Mouse (Mus musculus) ZHBTc4 (cell line): ENCODE measurements around the gene Cspg5.

Source experiments
- DNase-seq: peaks from one replicate; pipeline ENCODE4 v3.0.0-alpha.2; 2011; ENCODE audit warnings: low read depth, low spot score

Cspg5 gene

DNA sequence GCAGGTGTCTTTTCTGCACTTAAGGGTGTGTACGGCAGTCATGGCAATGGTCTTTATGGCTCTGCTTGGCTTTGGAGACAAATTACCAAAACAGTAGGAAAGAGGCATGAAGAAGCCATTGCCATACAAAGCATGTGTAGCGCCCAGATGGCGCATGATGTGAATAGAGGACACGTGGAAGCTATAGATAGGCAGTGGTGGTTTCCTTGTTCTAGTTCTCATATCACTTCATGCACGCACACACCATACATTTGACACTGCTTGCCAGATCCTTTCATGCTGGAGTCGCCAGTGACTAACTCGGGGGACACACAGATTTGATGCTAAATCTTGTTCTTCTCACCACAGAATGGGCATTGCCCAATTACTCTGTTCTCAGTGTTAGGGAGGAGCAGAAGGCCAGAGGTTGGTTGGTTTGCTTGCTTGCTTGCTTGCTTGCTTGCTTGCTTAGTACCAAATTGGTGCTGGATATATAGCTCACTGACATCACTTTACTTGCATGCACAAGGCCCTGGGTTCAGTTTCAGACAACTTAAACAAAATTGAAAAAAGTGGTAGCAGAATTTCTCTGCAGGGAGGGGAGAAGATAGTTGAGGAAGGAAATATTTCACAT is at the start of gene Cspg5:
Gene Cspg5 (plus strand): TSS at position 563 of the 613 bp plus-strand sequence.
- DNase-seq = no peak

DNA sequence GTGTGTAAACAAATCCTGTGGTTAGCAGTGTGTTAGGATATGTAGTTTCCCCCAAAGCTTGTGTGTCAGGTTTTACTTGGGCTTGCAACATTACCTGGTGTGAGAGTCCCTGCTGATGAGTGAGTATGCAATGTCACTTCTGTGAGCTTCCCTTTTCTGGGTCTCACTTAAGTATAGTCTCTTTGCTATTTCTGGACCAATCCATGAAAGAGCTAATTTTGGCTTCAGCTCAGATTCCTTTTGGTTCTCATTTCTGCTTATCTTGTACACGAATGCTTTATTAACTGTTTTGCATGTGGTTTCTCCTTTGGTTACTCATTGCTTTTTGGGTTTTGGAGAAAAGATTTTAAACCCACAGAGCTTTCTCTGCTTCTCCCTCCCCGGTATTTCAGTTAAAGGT is 43.7 kb upstream of the Cspg5 start:
- no peak for DNase-seq

DNA sequence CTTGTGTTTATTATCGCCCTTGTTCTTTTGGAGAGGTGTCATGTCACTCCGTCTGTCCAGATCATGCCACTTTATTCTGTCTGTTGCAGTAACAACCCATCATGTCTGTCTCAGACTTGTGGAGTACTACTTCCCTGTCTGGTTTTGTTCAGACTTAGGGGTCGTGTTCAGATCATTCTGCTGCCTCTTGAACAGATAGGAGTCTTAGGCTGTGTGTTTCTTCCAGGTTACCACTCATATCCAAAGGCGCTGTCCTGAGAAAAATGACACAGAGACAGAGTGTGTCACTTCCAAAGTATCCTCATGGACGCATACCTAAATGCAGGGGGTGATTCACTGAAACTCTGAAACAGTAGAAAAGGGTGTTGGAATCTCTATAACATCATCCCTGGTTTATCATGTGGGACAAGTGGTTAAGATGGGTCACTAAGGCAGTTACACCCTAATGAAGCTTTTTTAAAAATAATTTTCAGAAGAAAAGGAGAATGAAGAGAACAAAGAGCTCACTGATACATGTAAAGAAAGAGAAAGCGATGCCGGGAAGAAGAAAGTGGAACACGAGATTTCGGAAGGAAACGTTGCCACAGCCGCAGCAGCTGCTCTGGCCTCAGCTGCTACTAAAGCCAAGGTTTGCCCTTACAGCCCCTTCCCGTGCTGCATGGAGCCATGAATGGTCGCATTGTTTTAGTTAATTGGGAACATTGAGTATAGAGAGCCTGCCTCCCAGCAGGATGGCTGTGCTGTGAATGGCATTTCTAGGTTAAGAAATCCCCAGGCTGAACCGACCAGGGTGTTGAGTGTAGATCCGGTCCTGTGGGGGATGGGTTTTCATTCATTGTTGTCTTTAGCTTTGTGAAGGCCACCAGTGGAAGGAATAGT is 37.8 kb upstream of the Cspg5 start:
- peak; percentile 92 for DNase-seq

DNA sequence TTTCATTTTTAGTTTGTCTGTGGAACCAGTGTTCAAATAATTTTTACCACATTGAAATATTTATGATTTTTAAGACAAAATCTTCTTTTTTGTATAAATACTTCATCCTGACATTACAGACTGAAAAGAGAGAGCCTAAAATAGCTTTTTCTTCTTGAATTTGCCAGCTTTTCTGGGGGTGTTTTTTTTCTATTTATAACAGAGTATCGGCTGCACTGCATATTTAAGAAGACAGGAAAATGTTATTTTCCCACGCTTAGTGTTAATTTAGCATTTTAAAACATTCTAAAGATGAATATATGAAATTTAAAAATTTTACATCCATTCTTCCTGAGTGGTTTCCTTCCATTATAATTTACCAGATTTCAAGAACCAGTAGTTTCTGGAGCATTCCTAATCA is 37.1 kb upstream of the Cspg5 start:
- no peak for DNase-seq

DNA sequence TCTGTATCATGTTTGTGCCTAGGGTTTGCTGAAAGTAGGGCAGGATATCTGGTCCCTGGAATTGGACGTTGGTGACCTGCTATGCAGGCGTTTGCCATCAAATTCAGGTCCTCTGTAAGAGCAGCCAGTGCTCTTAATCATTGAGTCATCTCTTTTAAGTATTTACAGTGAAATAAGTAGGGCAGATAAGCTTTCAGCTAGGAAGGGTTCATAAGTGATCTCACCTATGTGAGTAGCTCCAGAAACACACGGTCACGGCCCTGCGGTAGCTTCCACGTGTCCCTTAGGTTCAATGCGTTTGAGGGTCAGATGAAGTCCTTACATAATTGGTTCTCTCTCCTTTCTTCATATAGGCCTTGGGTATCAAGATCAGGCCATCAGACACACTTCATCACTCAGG is 35.3 kb upstream of the Cspg5 start:
- no peak for DNase-seq

DNA sequence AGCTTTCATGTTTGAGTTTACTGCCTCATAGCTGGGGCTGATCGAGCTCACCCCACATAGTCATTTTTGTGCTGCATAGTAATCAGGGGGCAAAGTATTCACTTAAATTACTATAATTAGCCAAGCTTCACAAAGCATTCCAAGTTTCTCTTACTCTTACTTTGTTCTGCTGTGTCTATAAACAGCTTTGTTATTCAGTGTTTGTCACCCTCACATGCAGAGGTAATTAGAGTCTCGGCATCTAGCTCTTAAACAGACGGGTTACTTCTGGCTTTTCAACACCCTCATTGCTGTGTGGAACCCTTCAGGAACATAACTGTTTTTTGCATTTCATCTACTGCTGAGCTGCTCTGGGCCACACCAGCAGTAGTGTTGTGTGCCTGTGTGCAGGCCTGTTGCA is 34.6 kb upstream of the Cspg5 start:
- no peak for DNase-seq

DNA sequence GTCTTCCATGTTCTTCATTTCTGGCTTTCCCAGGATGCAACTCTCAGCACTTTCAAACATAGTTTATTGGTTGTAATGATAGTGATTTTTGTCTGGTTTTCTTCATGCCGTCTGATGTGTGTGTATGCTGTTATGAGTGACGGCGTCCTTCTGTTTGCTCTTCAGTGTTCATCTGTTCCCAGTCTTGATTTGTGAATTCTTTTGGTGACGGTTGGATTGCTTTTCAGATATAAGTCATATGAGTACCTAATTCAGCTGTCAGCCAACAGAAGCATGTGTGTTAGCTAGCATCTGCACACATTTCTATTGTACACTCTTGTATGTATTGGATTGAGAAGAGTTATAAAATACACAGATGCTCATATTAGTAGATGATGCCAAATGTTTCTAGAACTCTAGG is 19.3 kb upstream of the Cspg5 start:
- no peak for DNase-seq

DNA sequence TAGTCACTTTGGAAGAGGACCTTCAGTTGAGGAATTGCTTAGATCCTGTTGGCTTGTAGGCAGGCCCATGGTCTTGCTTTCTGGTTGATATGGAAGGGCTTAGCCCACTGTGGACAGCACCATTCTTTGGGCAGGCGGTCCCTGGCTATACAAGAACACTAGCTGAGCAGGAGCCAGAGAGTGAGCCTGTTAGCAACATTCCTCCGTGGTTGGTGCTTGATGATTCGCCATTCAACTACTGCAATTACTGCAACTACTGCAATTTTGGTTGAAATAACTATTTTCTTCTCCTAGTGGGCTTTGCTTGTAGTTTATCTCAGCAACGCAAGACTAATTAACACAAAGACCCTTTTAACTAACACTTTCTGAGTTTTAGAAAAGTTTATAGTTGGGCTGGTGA is 17.4 kb upstream of the Cspg5 start:
- DNase-seq = no peak

DNA sequence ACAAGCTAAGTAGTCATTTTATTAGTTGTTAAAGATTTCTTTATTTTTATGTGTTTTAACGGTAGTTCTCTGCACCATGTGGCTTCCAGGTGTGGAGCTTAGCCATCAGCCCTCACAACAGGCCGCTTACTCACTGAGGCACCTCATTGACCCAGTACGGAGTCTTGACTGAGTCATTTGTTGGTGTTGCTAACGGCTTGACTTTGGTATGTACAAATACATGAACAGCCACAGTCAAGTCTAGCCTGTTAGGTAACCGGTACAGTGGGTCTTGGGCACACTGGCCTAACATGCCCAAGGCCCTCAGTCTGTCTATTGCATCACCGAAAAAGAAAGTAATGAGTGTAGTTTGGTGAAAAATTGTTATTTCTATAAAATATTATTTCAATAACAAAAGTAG is 14.9 kb upstream of the Cspg5 start:
- no peak for DNase-seq

DNA sequence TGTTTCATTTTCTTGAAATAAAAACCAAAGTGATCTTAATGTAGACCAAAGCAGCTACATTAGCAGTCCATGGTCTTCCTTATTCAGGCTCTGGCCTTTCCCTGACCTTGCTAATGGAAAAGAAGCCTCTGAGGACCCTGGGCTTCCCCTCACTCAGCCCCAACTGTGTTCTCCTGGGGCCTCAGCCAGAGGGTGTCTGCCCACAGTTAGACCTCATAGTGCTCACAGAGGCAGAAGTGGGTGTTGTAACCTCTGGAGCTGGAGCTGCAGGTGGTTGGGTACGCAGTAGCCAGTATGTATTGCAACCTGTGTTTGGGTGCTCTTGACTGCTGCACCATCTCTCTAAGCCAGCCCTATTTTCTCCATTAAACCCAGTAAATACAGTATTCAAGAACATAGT is 14.5 kb upstream of the Cspg5 start:
- no peak for DNase-seq

DNA sequence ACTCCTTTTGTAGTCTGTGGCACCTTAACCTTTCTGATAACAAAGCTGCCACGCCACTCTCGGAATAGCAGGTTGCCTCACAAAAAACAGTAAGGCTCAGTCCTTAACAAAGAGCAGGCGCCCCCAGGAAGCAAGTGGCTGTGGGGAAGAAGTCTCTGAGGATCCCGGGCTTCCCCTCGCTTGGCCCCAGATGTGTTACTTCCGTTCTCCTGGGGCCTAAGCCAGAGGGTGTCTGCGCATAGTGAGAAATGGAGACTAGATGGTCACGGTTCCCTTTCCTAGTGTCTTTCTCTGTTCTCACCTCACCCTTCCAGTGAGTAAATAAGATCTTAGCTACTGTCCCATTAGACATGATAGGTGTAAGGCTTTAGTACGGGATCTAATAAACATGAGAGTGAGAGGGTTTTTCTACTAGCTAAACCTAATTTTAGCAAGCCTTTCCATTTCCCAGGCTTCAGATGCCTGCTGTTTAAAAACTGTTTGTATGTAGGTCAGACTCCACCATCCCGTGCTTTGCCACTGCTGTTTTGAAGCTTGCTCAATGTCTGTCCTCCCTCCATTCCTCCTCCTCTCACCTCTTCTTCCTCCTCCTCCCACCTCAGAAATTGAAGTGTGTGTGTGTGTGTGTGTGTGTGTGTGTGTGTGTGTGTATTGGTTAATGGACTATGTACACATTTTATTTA is 13.9 kb upstream of the Cspg5 start:
- no peak for DNase-seq

DNA sequence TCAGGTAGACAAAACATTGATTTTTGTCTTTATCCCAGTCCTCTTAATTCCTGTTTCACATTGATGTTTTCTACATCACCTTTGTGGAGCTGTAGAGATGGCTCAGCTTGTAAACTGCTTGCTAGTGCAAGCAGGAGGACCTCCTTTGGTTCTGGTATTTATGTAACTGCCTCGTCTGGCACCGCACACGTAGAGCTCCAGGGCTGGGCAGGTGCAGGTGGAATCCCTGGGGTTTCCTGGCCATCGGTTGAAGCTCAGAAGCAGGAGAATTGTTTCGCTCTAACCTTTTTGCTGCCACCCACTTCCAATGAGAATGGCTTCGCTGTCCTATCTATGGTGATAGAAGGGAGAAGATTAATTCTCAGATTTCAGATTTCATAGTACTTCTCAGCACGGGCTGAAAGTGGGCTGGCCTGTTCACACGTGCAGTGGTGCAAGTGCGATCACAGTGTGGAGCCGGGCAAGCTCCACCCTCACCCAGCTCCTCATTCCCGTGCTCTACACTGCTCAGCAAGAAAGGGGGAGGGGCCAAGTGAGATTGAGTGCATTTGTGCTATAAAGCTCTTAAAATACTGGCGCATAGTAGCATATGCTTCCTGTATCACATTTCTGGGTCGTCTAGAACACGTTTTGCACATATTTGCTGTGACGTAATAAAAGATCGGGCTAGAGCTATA is 13.1 kb upstream of the Cspg5 start:
- peak; percentile 60 for DNase-seq

DNA sequence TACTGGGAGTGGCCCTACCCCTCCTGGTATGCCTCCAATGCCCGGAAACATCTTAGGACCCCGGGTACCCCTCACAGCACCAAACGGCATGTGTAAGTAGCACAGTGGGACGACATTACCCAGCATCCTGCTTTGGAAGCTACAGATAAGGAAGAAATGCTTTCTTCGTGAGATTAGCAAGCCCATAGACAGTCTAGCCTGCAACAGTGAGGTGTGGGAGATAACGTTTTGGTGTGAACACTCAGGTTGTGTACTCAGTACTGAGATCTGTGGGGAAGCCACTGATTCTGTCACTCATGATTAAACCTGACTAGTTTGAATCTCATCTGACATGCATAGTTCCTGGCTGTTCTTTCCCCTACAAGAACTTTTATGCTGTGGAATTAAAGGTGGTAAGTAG is 8.6 kb upstream of the Cspg5 start:
- DNase-seq = no peak

DNA sequence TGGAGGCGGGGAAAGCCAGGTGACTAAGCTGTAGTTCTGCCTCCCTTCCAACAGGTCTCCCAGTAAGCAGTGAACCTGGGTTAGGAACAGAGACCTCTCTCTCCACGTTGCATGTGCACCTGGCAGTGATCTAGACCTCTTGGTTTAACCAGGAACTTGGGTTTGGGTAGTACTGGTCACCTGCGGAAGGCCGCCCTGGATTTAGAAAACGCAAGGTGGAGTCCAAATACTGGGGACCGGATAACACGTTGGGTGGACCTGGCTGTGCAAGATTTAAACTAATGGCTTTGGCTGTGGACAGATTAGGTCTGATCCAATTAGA is 945 bp downstream of the Cspg5 start:
- peak; percentile 43 for DNase-seq

DNA sequence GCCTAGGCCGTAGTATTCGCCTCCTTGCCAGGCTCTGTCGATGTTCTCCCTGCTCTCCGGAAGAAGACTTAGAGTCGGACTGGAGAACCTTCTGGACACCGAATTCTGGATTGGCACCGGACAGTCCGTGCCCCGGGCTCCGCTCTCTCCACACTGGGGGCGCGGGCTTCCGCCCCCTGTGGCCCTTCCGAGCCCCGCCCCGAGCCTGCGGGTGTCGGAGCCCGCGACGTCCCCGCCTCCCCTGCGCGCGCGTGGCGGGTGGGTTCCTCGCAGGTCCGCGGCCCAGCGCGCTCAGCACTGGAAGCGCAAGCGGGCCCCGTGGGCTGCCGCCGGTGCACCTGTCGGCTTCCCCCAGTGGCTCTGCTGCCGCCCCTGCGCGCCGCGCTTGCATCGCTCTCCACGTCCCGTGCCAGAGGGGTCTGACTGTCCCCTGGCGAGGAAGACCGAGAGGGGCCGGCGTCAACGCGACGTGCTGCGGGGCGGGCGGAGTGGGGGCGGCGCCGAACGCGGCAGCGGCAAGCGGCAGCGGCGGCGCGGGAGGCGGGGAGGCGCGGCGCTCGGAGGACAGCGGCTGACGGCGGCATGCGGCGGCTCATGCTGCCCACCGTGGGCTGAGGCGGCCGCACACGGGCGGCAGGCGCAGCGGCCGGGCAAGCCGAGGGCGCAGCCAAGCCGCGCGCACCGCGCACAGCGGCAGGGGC is 1.5 kb downstream of the Cspg5 start:
- DNase-seq = peak; percentile 66

DNA sequence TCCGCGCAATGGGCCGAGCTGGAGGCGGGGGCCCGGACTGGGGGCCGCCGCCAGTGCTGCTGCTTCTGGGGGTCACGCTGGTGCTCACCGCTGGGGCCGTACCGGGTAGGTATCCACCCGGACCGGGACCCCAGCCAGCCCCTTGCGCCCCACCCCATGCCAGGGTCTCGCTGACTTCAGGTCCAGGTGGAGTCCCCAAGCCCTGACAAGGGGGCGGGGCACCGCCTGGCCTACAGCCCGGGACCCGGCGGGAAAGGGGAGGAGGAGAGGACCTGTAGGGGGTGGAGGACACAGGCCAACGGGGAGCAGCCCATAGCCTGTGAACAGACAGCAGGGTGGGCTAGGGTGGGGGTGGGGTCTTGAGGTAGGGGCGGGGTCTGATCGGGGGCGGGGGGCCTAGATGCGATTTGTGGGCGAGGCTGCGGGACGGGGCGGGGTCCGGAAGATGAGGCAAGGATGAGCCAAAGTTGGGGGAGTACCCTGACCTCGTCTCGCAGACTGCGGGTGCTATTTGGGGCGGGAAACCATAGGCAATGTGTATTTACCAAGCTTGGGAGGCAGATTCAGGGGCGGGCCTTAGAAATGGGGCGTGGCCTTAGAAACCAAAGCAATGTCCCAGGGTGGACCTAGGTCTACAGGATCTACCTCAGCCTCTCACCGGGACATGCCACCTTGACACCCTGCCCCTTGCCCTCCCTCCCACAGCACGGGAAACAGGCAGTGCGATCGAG is 2.2 kb downstream of the Cspg5 start:
- DNase-seq = peak; percentile 78

DNA sequence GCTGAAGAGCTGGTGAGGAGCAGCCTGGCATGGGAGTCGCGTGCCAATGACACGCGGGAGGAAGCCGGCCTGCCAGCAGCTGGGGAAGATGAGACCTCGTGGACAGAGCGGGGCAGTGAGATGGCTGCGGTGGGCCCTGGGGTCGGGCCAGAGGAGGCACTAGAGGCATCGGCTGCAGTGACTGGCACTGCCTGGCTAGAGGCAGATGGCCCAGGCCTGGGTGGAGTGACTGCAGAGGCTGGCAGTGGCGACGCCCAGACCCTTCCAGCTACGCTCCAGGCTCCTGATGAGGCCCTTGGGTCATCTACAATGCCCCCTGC is 2.7 kb downstream of the Cspg5 start:
- DNase-seq = no peak

DNA sequence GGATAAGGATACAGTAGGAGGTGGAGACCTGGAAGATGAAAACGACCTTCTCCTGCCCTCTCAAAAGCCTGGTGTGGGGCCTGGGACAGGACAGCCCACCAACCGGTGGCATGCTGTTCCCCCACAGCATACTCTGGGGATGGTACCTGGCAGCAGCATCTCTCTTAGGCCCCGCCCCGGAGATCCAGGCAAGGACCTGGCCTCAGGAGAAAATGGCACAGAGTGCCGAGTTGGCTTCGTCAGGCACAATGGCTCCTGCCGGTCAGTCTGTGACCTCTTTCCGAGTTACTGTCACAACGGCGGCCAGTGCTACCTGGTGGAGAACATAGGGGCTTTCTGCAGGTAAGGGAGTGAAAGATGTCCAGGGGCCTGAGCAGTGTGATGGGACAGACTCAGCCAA is 3.5 kb downstream of the Cspg5 start:
- DNase-seq = no peak

DNA sequence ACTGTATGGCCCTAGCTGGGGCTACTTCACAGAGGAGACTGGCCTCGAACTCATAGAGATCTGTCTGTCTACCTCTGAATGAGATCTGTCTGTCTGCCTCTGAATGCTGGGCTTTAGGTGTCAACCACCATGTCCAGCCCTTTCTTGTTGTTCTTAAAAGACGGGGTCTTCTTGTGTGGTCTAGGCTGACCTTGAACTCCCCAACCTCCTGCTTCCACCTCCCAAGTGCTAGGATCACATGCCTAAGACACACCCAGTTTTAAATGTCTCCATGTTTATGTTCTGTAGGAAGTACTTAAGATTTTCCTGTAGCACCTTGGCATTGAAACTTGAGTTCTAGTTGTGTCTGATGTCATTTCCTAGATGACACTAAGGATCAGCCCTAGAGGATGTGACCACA is 5.3 kb downstream of the Cspg5 start:
- DNase-seq = peak; percentile 86

DNA sequence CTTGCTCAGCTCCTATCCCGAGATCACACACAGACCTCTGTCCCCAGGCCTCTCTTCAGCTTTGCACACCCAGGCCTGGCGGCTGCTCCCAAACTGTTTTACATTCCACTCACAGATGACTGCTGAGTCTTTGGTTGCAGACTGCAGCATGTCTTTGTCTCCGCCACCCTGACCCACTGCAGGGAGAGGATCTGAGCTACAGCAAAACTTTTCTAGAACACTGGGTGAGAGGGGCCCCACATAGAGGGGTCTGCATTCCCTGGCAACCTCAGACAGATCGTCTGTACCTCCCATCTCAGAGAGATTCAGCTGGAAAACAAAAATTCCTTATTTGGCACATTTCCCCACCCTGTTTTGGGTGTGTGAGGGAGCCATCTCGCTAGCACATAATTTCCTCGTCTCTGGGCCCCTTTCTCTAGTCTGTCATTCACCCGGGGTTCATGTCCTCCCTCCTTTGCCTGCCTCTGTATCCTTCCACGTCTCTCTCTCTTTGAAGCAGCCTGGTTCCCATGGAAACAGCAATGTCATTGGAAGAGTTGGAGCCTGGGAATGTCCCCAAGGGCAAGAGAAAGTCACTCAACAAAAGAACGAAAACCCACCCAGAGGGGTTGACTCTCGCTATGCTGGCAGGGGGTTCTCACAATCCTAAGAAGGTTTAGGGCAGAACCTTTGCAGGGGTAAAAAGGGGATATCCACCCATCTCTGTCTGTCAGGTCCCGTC is 6.4 kb downstream of the Cspg5 start:
- DNase-seq = peak; percentile 89

DNA sequence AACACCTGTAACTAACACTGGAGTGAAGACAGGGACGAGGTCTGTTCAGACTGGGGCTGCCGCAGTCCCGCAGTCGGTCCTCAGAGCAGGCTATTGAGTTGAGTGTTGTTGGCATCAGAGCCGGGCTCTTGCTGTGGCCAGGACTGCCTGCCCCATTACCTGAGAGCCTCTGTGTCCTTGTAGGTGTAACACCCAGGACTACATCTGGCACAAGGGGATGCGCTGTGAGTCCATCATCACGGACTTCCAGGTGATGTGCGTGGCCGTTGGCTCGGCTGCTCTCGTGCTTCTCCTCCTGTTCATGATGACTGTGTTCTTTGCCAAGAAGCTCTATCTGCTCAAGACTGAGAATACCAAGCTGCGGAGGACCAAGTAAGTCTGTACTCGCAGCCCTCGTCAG is 7.2 kb downstream of the Cspg5 start:
- DNase-seq = no peak
